Mouse (Mus musculus): ENCODE measurements around the gene Ppfia1. TPM values are rescaled to one million over a fixed set of nuclear protein-coding genes. Genes with fewer than 3 reads are reported as not detected.

Gene Ppfia1
- polyA plus RNA-seq, 1 experiment from 2014 or later, result 23.0 TPM

DNA sequence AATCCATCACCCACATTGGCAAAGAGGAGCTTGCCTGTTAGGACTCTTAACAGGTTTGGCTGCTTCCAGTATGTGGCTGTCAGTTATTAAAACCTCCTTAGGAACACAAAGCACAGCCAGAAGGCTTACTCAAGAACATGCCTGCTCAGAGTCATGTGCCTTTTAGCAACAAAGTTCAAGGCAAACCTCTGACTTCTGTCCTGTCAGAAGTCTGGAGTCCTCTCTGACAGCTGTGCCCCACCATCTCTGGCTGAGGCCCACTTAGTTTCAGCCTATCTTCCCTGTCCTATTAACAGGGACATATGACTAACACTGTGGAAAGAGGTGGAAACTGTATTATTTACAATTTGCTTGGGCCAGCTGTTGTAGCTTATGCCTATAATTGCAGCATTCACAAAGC is 73.2 kb downstream of the Ppfia1 start:
- H3K27me3 ChIP-seq (replicated peaks; ENCODE audit: control insufficient read depth, insufficient read depth, low read length), result no peaks in the 10 kb centered on the region
- H3K4me3 ChIP-seq (ENCODE audit: low read depth, low read length), result no peak overlapping the region
- ATAC-seq, result no peak
- DNase-seq (ENCODE audit: low spot score), result no peak
- no peak overlapping the region for H3K4me2 ChIP-seq (ENCODE audit: low read length)
- no peaks in the 10 kb centered on the region for H3K9me3 ChIP-seq (replicated peaks; ENCODE audit: control insufficient read depth, low read length)
- H3K36me3 ChIP-seq (ENCODE audit: control insufficient read depth, insufficient read depth, low read length), result peaks cover 77% of the 10 kb centered on the region
- H3K27ac ChIP-seq (ENCODE audit: low read depth, low read length), result no peak overlapping the region
- H3K4me1 ChIP-seq (ENCODE audit: control insufficient read depth, insufficient read depth, low read length), result no peaks in the 10 kb centered on the region
- no peak overlapping the region for H3K9ac ChIP-seq (ENCODE audit: low read length)

DNA sequence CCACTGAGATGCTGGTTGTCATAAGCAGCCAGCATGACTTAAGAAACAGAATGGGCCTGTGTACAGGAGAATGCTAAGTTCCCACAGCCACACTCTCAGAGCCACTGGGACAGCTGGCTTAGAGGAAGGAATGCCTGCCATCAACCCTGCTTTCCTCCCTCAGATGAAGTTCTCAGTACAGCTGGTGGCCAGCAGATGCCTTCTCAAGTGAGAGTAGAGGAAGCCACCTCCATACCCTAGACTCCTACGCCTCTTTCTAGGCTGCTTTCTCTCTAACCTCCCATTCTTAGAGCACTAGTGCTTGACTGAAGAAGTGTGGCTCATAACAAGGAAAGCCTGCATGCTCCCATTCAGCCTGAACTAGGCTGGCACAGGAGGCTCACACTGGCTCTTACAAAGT is 74.0 kb downstream of the Ppfia1 start:
- no peak for DNase-seq (ENCODE audit: low spot score)
- peaks cover 69% of the 10 kb centered on the region for H3K36me3 ChIP-seq (ENCODE audit: control insufficient read depth, insufficient read depth, low read length)
- H3K4me2 ChIP-seq (ENCODE audit: low read length), result no peak overlapping the region
- H3K4me1 ChIP-seq (ENCODE audit: control insufficient read depth, insufficient read depth, low read length), result no peaks in the 10 kb centered on the region
- H3K27me3 ChIP-seq (replicated peaks; ENCODE audit: control insufficient read depth, insufficient read depth, low read length), result no peaks in the 10 kb centered on the region
- H3K4me3 ChIP-seq (ENCODE audit: low read depth, low read length), result no peak overlapping the region
- no peaks in the 10 kb centered on the region for H3K9me3 ChIP-seq (replicated peaks; ENCODE audit: control insufficient read depth, low read length)
- no peak overlapping the region for H3K9ac ChIP-seq (ENCODE audit: low read length)
- 95% methylated on average over 1 of the region's 1 CpGs for WGBS
- no peak for ATAC-seq
- no peak overlapping the region for H3K27ac ChIP-seq (ENCODE audit: low read depth, low read length)

DNA sequence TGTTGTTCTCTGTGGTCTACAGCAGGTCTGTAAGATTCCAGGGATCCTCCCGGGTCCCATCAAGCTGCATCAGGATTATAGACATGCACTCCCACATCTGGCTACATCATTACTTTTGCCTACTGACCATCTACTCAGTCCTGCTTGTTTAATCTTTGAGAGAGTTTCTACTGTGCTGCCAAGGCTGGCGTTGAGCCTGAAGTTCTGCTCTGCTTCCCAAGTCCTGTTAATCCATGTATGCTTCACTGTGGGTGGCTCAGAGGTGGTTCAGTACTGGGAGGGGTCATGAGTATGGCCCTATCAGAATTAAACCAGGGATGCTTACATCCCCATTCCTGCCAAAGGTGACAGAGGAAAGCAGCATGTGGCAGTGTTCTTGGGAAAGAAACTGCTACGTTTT is 77.8 kb downstream of the Ppfia1 start:
- no peak overlapping the region for H3K9ac ChIP-seq (ENCODE audit: low read length)
- no peaks in the 10 kb centered on the region for H3K27me3 ChIP-seq (replicated peaks; ENCODE audit: control insufficient read depth, insufficient read depth, low read length)
- H3K4me2 ChIP-seq (ENCODE audit: low read length), result no peak overlapping the region
- DNase-seq (ENCODE audit: low spot score), result no peak
- H3K36me3 ChIP-seq (ENCODE audit: control insufficient read depth, insufficient read depth, low read length), result peaks cover 32% of the 10 kb centered on the region
- H3K4me3 ChIP-seq (ENCODE audit: low read depth, low read length), result no peak overlapping the region
- H3K27ac ChIP-seq (ENCODE audit: low read depth, low read length), result no peak overlapping the region
- H3K9me3 ChIP-seq (replicated peaks; ENCODE audit: control insufficient read depth, low read length), result no peaks in the 10 kb centered on the region
- ATAC-seq, result no peak
- no peaks in the 10 kb centered on the region; the same call in 1 of the 2 replicates for H3K4me1 ChIP-seq (ENCODE audit: control insufficient read depth, insufficient read depth, low read length)
- 88% methylated on average over 3 of the region's 3 CpGs for WGBS

DNA sequence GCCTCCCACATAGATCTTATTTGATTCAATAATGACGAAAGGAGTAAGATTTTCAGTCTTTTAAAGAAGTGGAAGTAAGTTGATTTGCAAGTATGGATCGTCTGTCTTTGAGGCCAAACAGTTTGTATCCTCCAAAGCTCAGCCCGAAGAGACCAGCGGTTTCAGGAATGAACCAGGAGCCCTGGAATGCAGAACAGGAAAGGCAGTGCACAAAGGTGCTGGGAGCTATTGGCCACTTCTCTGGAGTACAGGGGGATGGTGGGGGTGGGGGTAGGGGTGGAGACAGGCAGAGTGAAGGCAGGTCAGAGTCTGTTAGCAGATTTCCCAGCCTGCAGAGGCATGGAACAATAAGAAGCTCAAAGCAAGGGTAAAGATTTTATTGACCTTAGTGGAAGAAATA is 80.0 kb downstream of the Ppfia1 start:
- Histone ChIP-seq H3K36me3 (ENCODE audit: control insufficient read depth, insufficient read depth, low read length) (peaks cover 17% of the 10 kb centered on the region), H3K4me1 (ENCODE audit: control insufficient read depth, insufficient read depth, low read length) (peaks cover 7% of the 10 kb centered on the region), H3K4me2 (ENCODE audit: low read length) (no peak overlapping the region), H3K4me3 (ENCODE audit: low read depth, low read length) (no peak overlapping the region), H3K27ac (ENCODE audit: low read depth, low read length) (no peak overlapping the region), H3K9me3 (replicated peaks; ENCODE audit: control insufficient read depth, low read length) (no peaks in the 10 kb centered on the region), H3K9ac (ENCODE audit: low read length) (no peak overlapping the region), H3K27me3 (replicated peaks; ENCODE audit: control insufficient read depth, insufficient read depth, low read length) (no peaks in the 10 kb centered on the region)
- no peak for DNase-seq (ENCODE audit: low spot score)
- WGBS, result 76% methylated on average over 4 of the region's 4 CpGs
- ATAC-seq, result no peak

DNA sequence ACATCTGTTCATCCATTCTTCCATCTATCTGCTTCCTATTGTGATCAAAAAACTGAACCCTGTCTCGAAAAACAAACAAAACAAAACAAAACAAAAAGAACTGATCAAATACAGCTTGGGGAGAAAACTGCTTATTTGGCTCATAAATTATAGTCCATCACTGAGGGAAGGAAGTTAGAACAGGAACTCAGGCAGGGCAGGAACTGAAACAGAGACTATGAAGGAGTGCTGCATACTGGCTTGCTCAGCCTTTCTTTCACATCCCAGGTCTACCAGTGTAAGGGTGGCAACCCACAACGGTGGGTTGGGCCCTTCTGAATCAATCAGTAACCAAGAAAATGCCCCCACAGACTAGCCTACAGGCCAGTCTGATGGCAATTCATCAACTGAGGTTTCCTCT is 82.4 kb downstream of the Ppfia1 start:
- peaks cover under 1% of the 10 kb centered on the region; the same call in 1 of the 2 replicates for H3K36me3 ChIP-seq (ENCODE audit: control insufficient read depth, insufficient read depth, low read length)
- no peak for ATAC-seq

DNA sequence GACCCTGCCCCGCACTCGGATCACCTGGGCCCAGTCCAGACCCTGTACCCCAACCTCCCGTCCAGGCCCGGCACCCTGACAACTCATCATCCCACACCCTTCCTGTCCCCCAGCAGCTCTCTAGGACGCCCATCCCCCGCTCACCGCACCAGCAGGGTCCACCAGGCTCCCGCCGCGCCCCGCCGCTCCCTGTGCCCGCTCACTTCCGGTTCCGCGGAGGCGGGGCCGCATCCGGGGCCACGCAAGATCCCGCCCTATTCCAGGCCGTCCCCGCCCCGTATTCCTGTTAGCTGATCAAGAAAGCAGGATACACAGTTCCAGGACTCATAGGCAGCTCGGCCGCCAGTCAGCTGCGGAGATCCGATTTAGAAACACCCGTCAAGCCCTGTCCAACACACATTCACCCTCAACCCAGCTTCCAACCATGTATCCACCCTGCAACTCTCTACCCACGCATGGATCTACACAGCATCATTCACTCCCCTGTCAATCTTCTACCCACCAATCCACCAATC is 82.9 kb downstream of the Ppfia1 start, which contains the start of gene Cttn:
Gene Cttn (minus strand): TSS at position 465 of the 515 bp plus-strand sequence.
- peak within 1 kb of the TSS; percentile 96 for H3K9ac ChIP-seq (ENCODE audit: low read length)
- H3K4me2 ChIP-seq (ENCODE audit: low read length), result peak within 1 kb of the TSS; percentile 85
- no peaks in the 10 kb centered on the region for H3K9me3 ChIP-seq (replicated peaks; ENCODE audit: control insufficient read depth, low read length)
- H3K27me3 ChIP-seq (replicated peaks; ENCODE audit: control insufficient read depth, insufficient read depth, low read length), result no peaks in the 10 kb centered on the region
- H3K4me1 ChIP-seq (ENCODE audit: control insufficient read depth, insufficient read depth, low read length), result peaks cover 7% of the 10 kb centered on the region
- under 1% methylated on average over 30 of the region's 30 CpGs for WGBS
- ATAC-seq (peak; percentile 98), DNase-seq (ENCODE audit: low spot score) (peak; percentile 94)
- peak within 1 kb of the TSS; percentile 93 for H3K4me3 ChIP-seq (ENCODE audit: low read depth, low read length)
- peaks cover 3% of the 10 kb centered on the region for H3K36me3 ChIP-seq (ENCODE audit: control insufficient read depth, insufficient read depth, low read length)
- peak within 1 kb of the TSS; percentile 84 for H3K27ac ChIP-seq (ENCODE audit: low read depth, low read length)

More for the DNA sequence above, 82.4 kb downstream of the Ppfia1 start:
- peak overlapping the region; percentile 96 for H3K9ac ChIP-seq (ENCODE audit: low read length)
- H3K27me3 ChIP-seq (replicated peaks; ENCODE audit: control insufficient read depth, insufficient read depth, low read length), result no peaks in the 10 kb centered on the region
- H3K27ac ChIP-seq (ENCODE audit: low read depth, low read length), result peak overlapping the region; percentile 84; the same call in 1 of the 2 replicates
- H3K4me3 ChIP-seq (ENCODE audit: low read depth, low read length), result peak overlapping the region; percentile 93
- WGBS, result 81% methylated on average over 2 of the region's 2 CpGs
- H3K4me2 ChIP-seq (ENCODE audit: low read length), result peak overlapping the region; percentile 85
- DNase-seq (ENCODE audit: low spot score), result no peak
- H3K4me1 ChIP-seq (ENCODE audit: control insufficient read depth, insufficient read depth, low read length), result peaks cover 7% of the 10 kb centered on the region
- no peaks in the 10 kb centered on the region for H3K9me3 ChIP-seq (replicated peaks; ENCODE audit: control insufficient read depth, low read length)

DNA sequence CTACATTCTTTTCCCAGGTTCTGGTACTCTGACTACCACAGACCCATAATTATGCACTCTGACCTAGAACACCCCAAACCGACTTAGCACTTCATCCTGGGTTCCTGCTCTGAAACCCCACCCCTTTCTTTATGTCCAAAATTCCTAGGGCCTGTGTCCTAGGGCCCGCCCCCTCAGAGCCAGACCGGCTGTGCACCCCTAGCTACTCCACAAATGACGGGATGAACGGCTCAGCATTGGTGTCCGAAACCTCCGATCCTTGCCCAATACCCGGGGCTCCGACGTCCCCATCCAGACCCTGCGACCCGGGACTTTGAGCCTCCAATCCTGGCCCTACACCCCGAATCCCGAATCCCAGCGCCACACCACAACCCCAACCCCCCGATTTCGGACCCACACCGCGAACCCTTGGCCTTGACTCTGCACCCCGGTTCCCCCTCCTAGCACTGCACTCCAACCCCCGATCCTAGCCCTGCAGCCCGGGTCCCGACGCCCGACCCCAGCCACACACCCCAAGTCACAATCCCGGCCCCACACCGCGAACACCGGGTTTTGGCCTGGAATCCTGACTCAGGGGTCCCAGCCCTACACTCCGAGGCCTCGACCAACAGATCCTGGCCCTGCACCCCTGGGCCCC is 83.5 kb downstream of the Ppfia1 start:
- 2% methylated on average over 31 of the region's 31 CpGs for WGBS
- Histone ChIP-seq H3K4me2 (ENCODE audit: low read length) (peak overlapping the region; percentile 85), H3K9ac (ENCODE audit: low read length) (peak overlapping the region; percentile 96), H3K4me3 (ENCODE audit: low read depth, low read length) (peak overlapping the region; percentile 93), H3K27me3 (replicated peaks; ENCODE audit: control insufficient read depth, insufficient read depth, low read length) (no peaks in the 10 kb centered on the region), H3K27ac (ENCODE audit: low read depth, low read length) (peak overlapping the region; percentile 84), H3K36me3 (ENCODE audit: control insufficient read depth, insufficient read depth, low read length) (peaks cover 9% of the 10 kb centered on the region), H3K4me1 (ENCODE audit: control insufficient read depth, insufficient read depth, low read length) (peaks cover 7% of the 10 kb centered on the region), H3K9me3 (replicated peaks; ENCODE audit: control insufficient read depth, low read length) (no peaks in the 10 kb centered on the region)
- ATAC-seq, result peak; percentile 6; the same call in 1 of the 2 replicates
- peak; percentile 7 for DNase-seq (ENCODE audit: low spot score)

DNA sequence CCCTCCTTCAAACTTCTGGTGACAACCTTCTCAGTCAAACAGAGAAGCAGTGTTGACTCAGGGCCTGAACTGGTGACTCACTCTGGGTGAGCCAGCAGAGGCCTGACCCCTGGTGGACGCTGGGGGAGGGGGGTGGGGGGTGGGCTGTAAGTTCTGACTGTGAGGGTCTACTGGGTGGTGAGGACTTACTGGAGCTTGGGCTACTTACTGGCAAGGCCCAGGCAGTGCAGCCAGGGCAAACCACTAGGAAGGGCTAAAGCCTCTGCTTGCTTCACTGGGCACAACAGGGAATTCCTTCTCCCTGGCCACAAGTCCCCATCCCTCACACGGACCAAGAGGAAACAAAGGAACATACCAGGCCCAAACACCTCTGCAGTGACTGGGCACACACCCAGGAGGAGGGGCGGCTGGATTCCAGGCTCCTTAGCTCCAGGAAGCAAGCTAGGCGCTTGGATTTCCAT is 84.3 kb downstream of the Ppfia1 start:
- peak overlapping the region; percentile 93 for H3K4me3 ChIP-seq (ENCODE audit: low read depth, low read length)
- DNase-seq (ENCODE audit: low spot score) (no peak), ATAC-seq (no peak)
- H3K4me2 ChIP-seq (ENCODE audit: low read length), result peak overlapping the region; percentile 85
- H3K27me3 ChIP-seq (replicated peaks; ENCODE audit: control insufficient read depth, insufficient read depth, low read length), result no peaks in the 10 kb centered on the region
- H3K36me3 ChIP-seq (ENCODE audit: control insufficient read depth, insufficient read depth, low read length), result peaks cover 17% of the 10 kb centered on the region
- 23% methylated on average over 4 of the region's 4 CpGs for WGBS
- peaks cover 7% of the 10 kb centered on the region for H3K4me1 ChIP-seq (ENCODE audit: control insufficient read depth, insufficient read depth, low read length)
- peak overlapping the region; percentile 96 for H3K9ac ChIP-seq (ENCODE audit: low read length)
- no peak overlapping the region for H3K27ac ChIP-seq (ENCODE audit: low read depth, low read length)
- no peaks in the 10 kb centered on the region for H3K9me3 ChIP-seq (replicated peaks; ENCODE audit: control insufficient read depth, low read length)

DNA sequence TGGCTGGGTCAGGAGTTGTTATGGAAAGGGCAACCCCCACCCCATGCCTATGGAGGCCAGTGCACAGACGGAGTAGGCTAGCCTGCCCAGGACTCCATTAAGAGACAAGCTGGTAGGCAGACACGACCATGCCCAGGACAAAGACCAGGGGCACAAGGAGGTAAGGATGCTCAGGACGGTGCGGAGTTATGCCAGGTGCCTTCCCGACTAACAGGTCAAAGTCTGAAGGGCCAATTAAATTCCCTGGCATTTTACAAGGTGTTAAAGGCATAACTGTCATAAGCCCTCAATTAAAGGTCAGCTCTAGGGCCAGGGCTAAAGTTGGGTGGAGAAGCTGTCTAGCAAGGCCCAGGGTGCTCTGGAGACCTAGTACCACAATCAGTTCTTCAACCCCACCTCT is 84.8 kb downstream of the Ppfia1 start:
- Histone ChIP-seq H3K27ac (ENCODE audit: low read depth, low read length) (no peak overlapping the region), H3K9ac (ENCODE audit: low read length) (peak overlapping the region; percentile 96; the same call in 1 of the 2 replicates), H3K36me3 (ENCODE audit: control insufficient read depth, insufficient read depth, low read length) (peaks cover 22% of the 10 kb centered on the region), H3K9me3 (replicated peaks; ENCODE audit: control insufficient read depth, low read length) (no peaks in the 10 kb centered on the region), H3K4me1 (ENCODE audit: control insufficient read depth, insufficient read depth, low read length) (peaks cover 7% of the 10 kb centered on the region), H3K4me2 (ENCODE audit: low read length) (peak overlapping the region; percentile 85; the same call in 1 of the 2 replicates), H3K27me3 (replicated peaks; ENCODE audit: control insufficient read depth, insufficient read depth, low read length) (no peaks in the 10 kb centered on the region), H3K4me3 (ENCODE audit: low read depth, low read length) (no peak overlapping the region)
- DNase-seq (ENCODE audit: low spot score) (no peak), ATAC-seq (no peak)
- 95% methylated on average over 5 of the region's 5 CpGs for WGBS
